Mouse (Mus musculus): ENCODE results near the gene Irs3. TPM values are rescaled to one million over a fixed set of nuclear protein-coding genes. Genes with fewer than 3 reads are reported as not detected.
A peak's percentile ranks its signal among the peaks of the same experiment; 100 is the strongest.

The Irs3 gene
- 0.18 and 0.34 TPM in 2 replicates for polyA plus RNA-seq (2016; fragmentation: Nextera tagmentation; extraction: Ambion mirVana)

GRCm38 (mm10) chr5:137645652-137646091, at the start of gene Irs3:
TSS of gene Irs3 (minus strand) at chr5:137645714.
- peaks cover 40% of the 10 kb centered on the region for H3K4me1 ChIP-seq
- peak within 1 kb of the TSS; percentile 30 for H3K4me3 ChIP-seq
- H3K27ac ChIP-seq: no peak within 1 kb of the TSS
- H3K9me3 ChIP-seq: no peaks in the 10 kb centered on the region
- 4% methylated on average over 11 of the region's 11 CpGs for WGBS
- peak within 1 kb of the TSS; percentile 50 for H3K4me2 ChIP-seq (replicated peaks)
- H3K9ac ChIP-seq: 0 out of 2 replicates have a peak within 1 kb of the TSS, but pooled peaks have one; percentile 34
- peaks cover 35% of the 10 kb centered on the region for H3K27me3 ChIP-seq
- no peak for ATAC-seq (ENCODE audit: insufficient number of reproducible peaks, insufficient read depth, low FRiP score, low TSS enrichment)
- peaks cover 21% of the 10 kb centered on the region for H3K36me3 ChIP-seq

GRCm38 (mm10) chr5:137694796-137695195, 49.3 kb upstream of the Irs3 start:
- Histone ChIP-seq H3K9ac (no peak overlapping the region), H3K4me2 (replicated peaks) (no peak overlapping the region), H3K27ac (no peak overlapping the region), H3K9me3 (no peaks in the 10 kb centered on the region), H3K4me3 (no peak overlapping the region), H3K27me3 (no peaks in the 10 kb centered on the region), H3K36me3 (no peaks in the 10 kb centered on the region), H3K4me1 (no peaks in the 10 kb centered on the region)
- no peak for ATAC-seq (ENCODE audit: insufficient number of reproducible peaks, insufficient read depth, low FRiP score, low TSS enrichment)
- WGBS: 69% methylated on average over 3 of the region's 3 CpGs

GRCm38 (mm10) chr5:137691881-137692280, 46.4 kb upstream of the Irs3 start:
- no peaks in the 10 kb centered on the region for H3K36me3 ChIP-seq
- H3K4me3 ChIP-seq: no peak overlapping the region
- H3K4me2 ChIP-seq (replicated peaks): no peak overlapping the region
- WGBS: 80% methylated on average over 1 of the region's 1 CpGs
- H3K9ac ChIP-seq: no peak overlapping the region
- no peaks in the 10 kb centered on the region for H3K4me1 ChIP-seq
- no peak for ATAC-seq (ENCODE audit: insufficient number of reproducible peaks, insufficient read depth, low FRiP score, low TSS enrichment)
- H3K9me3 ChIP-seq: no peaks in the 10 kb centered on the region
- no peak overlapping the region for H3K27ac ChIP-seq
- H3K27me3 ChIP-seq: no peaks in the 10 kb centered on the region

- Histone ChIP-seq H3K36me3 (no peaks in the 10 kb centered on the region), H3K4me2 (replicated peaks) (no peak overlapping the region), H3K9me3 (no peaks in the 10 kb centered on the region), H3K27me3 (no peaks in the 10 kb centered on the region), H3K4me1 (no peaks in the 10 kb centered on the region), H3K27ac (no peak overlapping the region), H3K4me3 (no peak overlapping the region), H3K9ac (no peak overlapping the region)
- ATAC-seq (ENCODE audit: insufficient number of reproducible peaks, insufficient read depth, low FRiP score, low TSS enrichment): no peak
- 56% methylated on average over 9 of the region's 9 CpGs for WGBS
These were observed 45.0 kb upstream of the Irs3 start for GRCm38 (mm10) chr5:137690531-137690930.

- Histone ChIP-seq H3K4me2 (replicated peaks) (no peak overlapping the region), H3K9me3 (no peaks in the 10 kb centered on the region), H3K27me3 (no peaks in the 10 kb centered on the region), H3K36me3 (no peaks in the 10 kb centered on the region), H3K4me1 (no peaks in the 10 kb centered on the region), H3K27ac (no peak overlapping the region), H3K4me3 (no peak overlapping the region), H3K9ac (no peak overlapping the region)
- no peak for ATAC-seq (ENCODE audit: insufficient number of reproducible peaks, insufficient read depth, low FRiP score, low TSS enrichment)
- WGBS: 90% methylated on average over 3 of the region's 3 CpGs
These were observed 44.5 kb upstream of the Irs3 start for GRCm38 (mm10) chr5:137689974-137690373.

- no peak for ATAC-seq (ENCODE audit: insufficient number of reproducible peaks, insufficient read depth, low FRiP score, low TSS enrichment)
- H3K9me3 ChIP-seq: no peaks in the 10 kb centered on the region
- H3K4me2 ChIP-seq (replicated peaks): no peak overlapping the region
- H3K36me3 ChIP-seq: no peaks in the 10 kb centered on the region
- no peaks in the 10 kb centered on the region for H3K27me3 ChIP-seq
- WGBS: 81% methylated on average over 6 of the region's 6 CpGs
- no peak overlapping the region for H3K27ac ChIP-seq
- no peak overlapping the region for H3K9ac ChIP-seq
- H3K4me1 ChIP-seq: peaks cover 20% of the 10 kb centered on the region
- H3K4me3 ChIP-seq: no peak overlapping the region
These were observed 40.7 kb upstream of the Irs3 start for GRCm38 (mm10) chr5:137686127-137686790.

- no peaks in the 10 kb centered on the region for H3K36me3 ChIP-seq
- H3K9ac ChIP-seq: no peak overlapping the region
- no peaks in the 10 kb centered on the region for H3K9me3 ChIP-seq
- peaks cover 20% of the 10 kb centered on the region for H3K4me1 ChIP-seq
- H3K4me2 ChIP-seq (replicated peaks): peak overlapping the region; percentile 98; the same call in 1 of the 2 replicates
- 94% methylated on average over 3 of the region's 3 CpGs for WGBS
- no peak overlapping the region for H3K4me3 ChIP-seq
- no peak for ATAC-seq (ENCODE audit: insufficient number of reproducible peaks, insufficient read depth, low FRiP score, low TSS enrichment)
- H3K27ac ChIP-seq: no peak overlapping the region
- no peaks in the 10 kb centered on the region for H3K27me3 ChIP-seq
These were observed 40.1 kb upstream of the Irs3 start for GRCm38 (mm10) chr5:137685653-137686052.

- H3K27me3 ChIP-seq: no peaks in the 10 kb centered on the region
- H3K4me3 ChIP-seq: peak within 1 kb of the TSS; percentile 76
- no peaks in the 10 kb centered on the region for H3K36me3 ChIP-seq
- H3K27ac ChIP-seq: peak within 1 kb of the TSS; percentile 75
- H3K4me2 ChIP-seq (replicated peaks): peak within 1 kb of the TSS; percentile 98
- ATAC-seq (ENCODE audit: insufficient number of reproducible peaks, insufficient read depth, low FRiP score, low TSS enrichment): peak; percentile 97
- WGBS: under 1% methylated on average over 62 of the region's 62 CpGs
- H3K4me1 ChIP-seq: peaks cover 20% of the 10 kb centered on the region
- H3K9me3 ChIP-seq: no peaks in the 10 kb centered on the region
- peak within 1 kb of the TSS; percentile 73 for H3K9ac ChIP-seq
These were observed 39.0 kb upstream of the Irs3 start, which contains the start of gene Agfg2 for GRCm38 (mm10) chr5:137684294-137685123. TSS of gene Agfg2 (minus strand) at chr5:137684726.

GRCm38 (mm10) chr5:137683388-137684293, 38.1 kb upstream of the Irs3 start:
- peak overlapping the region; percentile 76 for H3K4me3 ChIP-seq
- peak overlapping the region; percentile 75; the same call in 1 of the 2 replicates for H3K27ac ChIP-seq
- H3K4me2 ChIP-seq (replicated peaks): peak overlapping the region; percentile 98
- H3K9me3 ChIP-seq: no peaks in the 10 kb centered on the region
- no peaks in the 10 kb centered on the region for H3K27me3 ChIP-seq
- H3K36me3 ChIP-seq: no peaks in the 10 kb centered on the region
- ATAC-seq (ENCODE audit: insufficient number of reproducible peaks, insufficient read depth, low FRiP score, low TSS enrichment): no peak
- peaks cover 20% of the 10 kb centered on the region for H3K4me1 ChIP-seq
- H3K9ac ChIP-seq: peak overlapping the region; percentile 73
- WGBS: 15% methylated on average over 28 of the region's 28 CpGs

- Histone ChIP-seq H3K27ac (no peak overlapping the region), H3K9me3 (no peaks in the 10 kb centered on the region), H3K27me3 (no peaks in the 10 kb centered on the region), H3K9ac (no peak overlapping the region), H3K36me3 (no peaks in the 10 kb centered on the region), H3K4me3 (no peak overlapping the region), H3K4me2 (replicated peaks) (no peak overlapping the region), H3K4me1 (peaks cover 20% of the 10 kb centered on the region)
- 84% methylated on average over 6 of the region's 6 CpGs for WGBS
- no peak for ATAC-seq (ENCODE audit: insufficient number of reproducible peaks, insufficient read depth, low FRiP score, low TSS enrichment)
These were observed 37.0 kb upstream of the Irs3 start for GRCm38 (mm10) chr5:137682526-137682925.

- Histone ChIP-seq H3K4me1 (peaks cover 20% of the 10 kb centered on the region), H3K36me3 (no peaks in the 10 kb centered on the region)
- 88% methylated on average over 4 of the region's 4 CpGs for WGBS
These were observed 34.2 kb upstream of the Irs3 start for GRCm38 (mm10) chr5:137679726-137680125.

More at GRCm38 (mm10) chr5:137679726-137680125, 34.2 kb upstream of the Irs3 start:
- Histone ChIP-seq H3K4me2 (replicated peaks) (no peak overlapping the region), H3K9me3 (no peaks in the 10 kb centered on the region), H3K4me3 (no peak overlapping the region), H3K27me3 (no peaks in the 10 kb centered on the region), H3K27ac (no peak overlapping the region), H3K9ac (no peak overlapping the region)
- no peak for ATAC-seq (ENCODE audit: insufficient number of reproducible peaks, insufficient read depth, low FRiP score, low TSS enrichment)

All from embryonic facial prominence, embryonic 12.5 days (tissue).